Mouse (Mus musculus) intestine, postnatal 0 days (tissue): Measurements from ENCODE around the gene Slc8a1. TPM values are rescaled to one million over a fixed set of nuclear protein-coding genes. Genes with fewer than 3 reads are reported as not detected.

Experiments
- ATAC-seq: fragments of 200-750 bp; cut with Nextera tagmentation; 2 replicates; pipeline ENCODE4 v1.8.0; 2017; ENCODE audit warnings: mild to moderate bottlenecking, moderate TSS enrichment, moderate library complexity
- H3K27ac ChIP-seq: fragments of 300-500 bp; sonication (generic); 2 replicates; pipeline ENCODE4 v1.5.1; 2014; ENCODE audit warnings: mild to moderate bottlenecking, low read depth, low read length, moderate library complexity
- H3K27me3 ChIP-seq: fragments of 300-500 bp; sonication (generic); replicated peaks from 2 replicates; pipeline ENCODE4 v1.6.1; 2014; ENCODE audit warnings: low read length, mixed read lengths; ENCODE audit not compliant: control insufficient read depth, insufficient read depth
- H3K36me3 ChIP-seq: fragments of 300-500 bp; sonication (generic); 2 replicates; pipeline ENCODE4 v1.6.1; 2014; ENCODE audit warnings: mild to moderate bottlenecking, moderate library complexity; ENCODE audit not compliant: control insufficient read depth, insufficient read depth
- H3K4me1 ChIP-seq: fragments of 300-500 bp; sonication (generic); replicated peaks from 2 replicates; pipeline ENCODE4 v1.6.1; 2014; ENCODE audit warnings: antibody characterized with exemption, low read length, mixed read lengths; ENCODE audit not compliant: control insufficient read depth, insufficient read depth
- H3K4me2 ChIP-seq: fragments of 300-500 bp; sonication (generic); replicated peaks from 2 replicates; pipeline ENCODE4 v1.6.1; 2014; ENCODE audit warnings: low read depth, mild to moderate bottlenecking, moderate library complexity
- H3K4me3 ChIP-seq: fragments of 300-500 bp; sonication (generic); 2 replicates; pipeline ENCODE4 v1.5.1; 2014; ENCODE audit warnings: low read depth, low read length
- H3K9ac ChIP-seq: fragments of 300-500 bp; sonication (generic); 2 replicates; pipeline ENCODE4 v1.6.1; 2014; ENCODE audit warnings: mild to moderate bottlenecking, low read depth, low read length
- H3K9me3 ChIP-seq: fragments of 300-500 bp; sonication (generic); 2 replicates; pipeline ENCODE4 v1.6.1; 2016; ENCODE audit warnings: mixed run types; ENCODE audit not compliant: control insufficient read depth
- CTCF ChIP-seq: sonication (generic); IDR thresholded peaks from 2 replicates; pipeline ENCODE4 v1.5.1; 2016; ENCODE audit warnings: low read depth, mild to moderate bottlenecking, control low read depth, antibody characterized with exemption, moderate library complexity
- WGBS: fragments of 180-500 bp; shearing (Covaris S2); extraction: QIAGEN DNeasy Blood & Tissue Kit; methylation state at CpG from one replicate; pipeline ENCODE4 v1.1.7; 2014; 5-methylcytosine and 5-hydroxymethylcytosine counted together
- polyA plus RNA-seq: library from polyadenylated mRNA; unstranded; fragments of >200 nt; fragmentation: Nextera tagmentation; extraction: Ambion mirVana; gene quantifications from 2 replicates; pipeline ENCODE4 v1.2.1, GENCODE M21; 2015

The Slc8a1 gene
- polyA plus RNA-seq, 1 experiment from 2014 or later: 2.9 TPM

DNA sequence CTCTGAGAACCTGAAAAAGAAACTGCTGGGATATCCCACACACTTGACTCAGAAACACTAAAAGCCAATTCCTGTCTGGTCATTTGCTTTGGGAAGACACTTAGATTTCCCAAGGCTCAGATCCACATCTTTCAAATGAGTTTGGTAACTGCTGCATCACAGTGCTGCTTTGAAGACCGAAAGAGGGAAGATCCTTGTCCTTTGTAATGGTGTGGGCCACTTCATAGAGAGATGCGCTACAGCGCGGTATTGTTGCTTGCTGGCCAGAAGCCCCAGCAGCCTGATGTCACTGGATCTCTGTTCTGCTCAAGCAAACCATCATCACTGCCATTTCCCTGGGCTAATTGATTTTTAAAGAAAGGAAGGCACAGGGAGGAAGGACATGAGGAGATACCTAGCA lies 325.4 kb downstream of the Slc8a1 start:
- Histone ChIP-seq H3K27me3 (no peaks in the 10 kb centered on the region), H3K9ac (no peak overlapping the region), H3K27ac (no peak overlapping the region), H3K4me3 (no peak overlapping the region), H3K9me3 (no peaks in the 10 kb centered on the region), H3K4me2 (no peak overlapping the region), H3K36me3 (no peaks in the 10 kb centered on the region), H3K4me1 (no peaks in the 10 kb centered on the region)
- no peak for TF ChIP-seq CTCF
- WGBS: 81% methylated on average over 4 of the region's 4 CpGs
- ATAC-seq: no peak

DNA sequence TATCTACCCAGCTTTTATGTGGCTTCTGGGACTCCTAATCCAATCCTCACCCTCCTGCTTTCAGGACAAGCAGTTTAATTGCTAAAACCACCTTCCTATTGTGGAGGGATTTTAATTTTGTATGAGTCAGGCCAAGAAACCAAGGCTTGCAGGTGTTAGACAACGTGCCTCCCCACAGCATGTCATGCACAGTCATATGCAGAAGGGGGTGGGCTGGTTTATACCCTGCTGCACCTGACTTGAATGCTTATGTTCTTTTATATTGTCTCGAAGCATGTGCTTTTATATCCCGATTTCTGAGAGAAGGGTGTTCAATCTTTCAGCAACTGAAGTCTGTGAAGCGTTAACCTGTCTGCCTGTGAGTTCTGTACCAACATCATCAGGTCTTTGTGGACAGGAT lies 334.0 kb downstream of the Slc8a1 start:
- WGBS: 82% methylated on average over 4 of the region's 4 CpGs
- Histone ChIP-seq H3K9ac (no peak overlapping the region), H3K4me3 (no peak overlapping the region), H3K27me3 (no peaks in the 10 kb centered on the region), H3K4me2 (no peak overlapping the region), H3K4me1 (no peaks in the 10 kb centered on the region), H3K9me3 (no peaks in the 10 kb centered on the region), H3K27ac (no peak overlapping the region), H3K36me3 (no peaks in the 10 kb centered on the region)
- no peak for TF ChIP-seq CTCF
- ATAC-seq: no peak

DNA sequence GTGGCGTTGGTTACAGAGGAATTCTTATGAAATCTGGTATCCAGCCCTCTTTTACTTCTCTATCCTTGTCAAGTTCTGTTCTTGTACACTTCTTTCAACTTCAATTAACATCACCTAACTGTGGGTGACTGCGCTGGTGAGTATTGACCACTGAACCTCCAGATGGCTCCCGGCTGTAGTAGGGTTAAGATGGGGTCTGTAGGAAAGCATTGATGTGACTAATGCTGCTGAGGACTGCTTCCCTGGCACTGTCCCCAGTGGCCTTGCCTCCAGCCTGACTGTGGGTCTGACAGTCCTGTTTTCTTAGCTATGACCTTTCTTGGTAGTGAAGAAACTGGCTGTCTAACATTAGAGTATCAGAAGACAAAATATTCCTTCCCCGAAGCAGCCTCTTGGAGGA lies 335.1 kb downstream of the Slc8a1 start:
- Histone ChIP-seq H3K27me3 (no peaks in the 10 kb centered on the region), H3K4me3 (no peak overlapping the region), H3K9ac (no peak overlapping the region), H3K4me1 (no peaks in the 10 kb centered on the region), H3K36me3 (no peaks in the 10 kb centered on the region), H3K4me2 (no peak overlapping the region), H3K9me3 (no peaks in the 10 kb centered on the region), H3K27ac (no peak overlapping the region)
- TF ChIP-seq CTCF: peak; percentile 22; the same call in 1 of the 2 replicates
- no peak for ATAC-seq
- WGBS: 83% methylated on average over 4 of the region's 4 CpGs

DNA sequence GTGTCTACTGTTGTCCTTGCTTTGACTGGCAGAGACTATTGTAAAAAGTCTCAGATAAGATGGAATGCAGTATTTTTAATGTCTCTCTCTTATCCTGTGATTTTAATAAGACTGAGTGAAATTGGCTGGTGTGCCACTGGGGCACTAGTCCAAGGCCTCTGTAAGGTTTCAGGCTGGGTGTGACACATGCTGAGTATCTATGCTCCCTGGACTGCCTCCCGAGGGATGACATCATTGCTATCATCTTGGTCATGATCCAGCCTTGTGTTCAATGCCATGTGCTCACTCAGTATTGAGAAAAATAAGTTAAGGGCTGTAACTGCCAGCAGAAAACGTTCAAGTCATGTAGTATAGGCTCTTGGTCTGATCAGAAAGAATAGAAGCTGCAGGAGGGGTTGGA lies 335.5 kb downstream of the Slc8a1 start:
- WGBS: 55% methylated on average over 2 of the region's 2 CpGs

DNA sequence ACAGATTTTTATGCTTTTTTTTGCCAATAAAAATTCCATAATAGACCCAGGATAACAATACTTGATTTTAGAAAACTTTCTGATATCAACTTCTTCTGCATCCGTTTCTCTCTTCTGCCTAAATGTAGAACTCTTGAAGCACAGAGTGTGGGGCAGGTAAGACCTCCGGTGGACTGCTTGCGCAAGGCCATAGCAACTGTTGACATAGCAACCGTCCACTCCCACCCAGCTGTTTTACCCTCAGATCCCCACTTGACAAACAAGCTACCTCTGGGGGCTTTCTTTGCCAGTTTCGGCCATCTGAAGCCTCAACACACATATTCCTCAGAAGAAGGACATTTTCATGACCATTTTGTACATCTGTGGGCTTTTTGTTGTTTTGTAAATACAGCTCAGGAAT lies 337.8 kb downstream of the Slc8a1 start:
- H3K9me3 ChIP-seq: no peaks in the 10 kb centered on the region
- no peak overlapping the region for H3K9ac ChIP-seq
- no peak for ATAC-seq
- no peak for TF ChIP-seq CTCF
- H3K4me3 ChIP-seq: no peak overlapping the region
- H3K4me2 ChIP-seq: no peak overlapping the region
- 43% methylated on average over 5 of the region's 5 CpGs for WGBS
- no peaks in the 10 kb centered on the region for H3K36me3 ChIP-seq
- no peaks in the 10 kb centered on the region for H3K4me1 ChIP-seq
- no peak overlapping the region for H3K27ac ChIP-seq
- H3K27me3 ChIP-seq: no peaks in the 10 kb centered on the region

More for the DNA sequence above, 335.5 kb downstream of the Slc8a1 start:
- TF ChIP-seq CTCF: no peak
- Histone ChIP-seq H3K27me3 (no peaks in the 10 kb centered on the region), H3K36me3 (no peaks in the 10 kb centered on the region), H3K9me3 (no peaks in the 10 kb centered on the region), H3K4me2 (no peak overlapping the region), H3K4me1 (no peaks in the 10 kb centered on the region), H3K9ac (no peak overlapping the region), H3K4me3 (no peak overlapping the region), H3K27ac (no peak overlapping the region)
- no peak for ATAC-seq

DNA sequence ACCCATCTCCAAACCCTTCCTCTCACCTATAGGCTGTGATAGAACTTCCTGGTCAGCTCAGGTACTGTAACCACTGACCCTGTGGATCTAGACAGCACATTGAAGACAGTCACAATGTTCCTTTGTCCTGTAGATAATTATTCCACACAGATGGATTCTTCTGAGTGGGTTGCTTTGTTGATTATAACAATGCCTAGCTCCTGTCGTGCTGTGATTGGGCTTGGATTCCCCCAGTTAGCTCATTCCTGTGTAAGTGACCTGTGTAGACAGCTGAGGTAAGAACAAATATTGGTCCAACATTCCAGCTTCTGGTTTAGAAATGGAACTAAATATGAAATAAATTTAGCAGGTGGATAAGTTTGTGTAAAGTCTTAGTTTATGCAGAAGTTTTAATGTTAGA lies 340.7 kb downstream of the Slc8a1 start:
- H3K9ac ChIP-seq: no peak overlapping the region
- H3K36me3 ChIP-seq: no peaks in the 10 kb centered on the region
- ATAC-seq: no peak
- H3K4me3 ChIP-seq: no peak overlapping the region
- no peaks in the 10 kb centered on the region for H3K9me3 ChIP-seq
- no peak overlapping the region for H3K4me2 ChIP-seq
- no peak for TF ChIP-seq CTCF
- WGBS: 51% methylated on average over 1 of the region's 1 CpGs
- no peaks in the 10 kb centered on the region for H3K4me1 ChIP-seq
- no peaks in the 10 kb centered on the region for H3K27me3 ChIP-seq
- H3K27ac ChIP-seq: no peak overlapping the region

DNA sequence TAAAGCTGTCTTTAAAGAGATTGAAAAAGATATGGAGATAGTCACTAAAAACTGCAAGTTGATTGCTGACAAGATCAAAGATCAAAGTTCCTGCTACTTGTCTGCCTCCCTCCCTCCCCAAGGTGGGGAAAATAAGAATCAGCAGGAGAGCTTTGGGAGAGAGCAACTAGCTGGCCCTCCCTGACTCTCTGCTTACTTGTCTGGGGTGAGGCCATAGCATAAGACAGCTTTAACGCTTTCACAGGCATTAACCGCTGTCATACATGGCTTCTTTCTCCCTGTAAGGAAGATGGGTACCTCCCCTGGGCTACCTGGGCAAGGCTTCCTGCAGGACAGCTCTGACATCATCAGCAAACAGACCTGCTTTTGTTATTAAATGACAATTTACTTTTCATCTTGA lies 344.1 kb downstream of the Slc8a1 start:
- Histone ChIP-seq H3K9me3 (no peaks in the 10 kb centered on the region), H3K27me3 (no peaks in the 10 kb centered on the region), H3K9ac (no peak overlapping the region), H3K27ac (no peak overlapping the region), H3K36me3 (no peaks in the 10 kb centered on the region), H3K4me1 (no peaks in the 10 kb centered on the region), H3K4me2 (no peak overlapping the region), H3K4me3 (no peak overlapping the region)
- WGBS: 31% methylated on average over 2 of the region's 2 CpGs
- no peak for ATAC-seq
- no peak for TF ChIP-seq CTCF
